Mouse (Mus musculus) kidney, postnatal 0 days (tissue): ENCODE results near the gene Tspan33. TPM values are rescaled to one million over a fixed set of nuclear protein-coding genes. Genes with fewer than 3 reads are reported as not detected.
"Not testable (repeated sequence)": the region's sequence is repeated elsewhere in the genome, so short reads cannot be mapped to it uniquely, and the experiment has no call there.

Experiments used
- ATAC-seq: fragments of 200-750 bp; cut with Nextera tagmentation; replicated peaks from 2 replicates; pipeline ENCODE4 v1.8.0; 2017; ENCODE audit warnings: low read depth, moderate number of reproducible peaks, moderate TSS enrichment, moderate library complexity; ENCODE audit not compliant: low FRiP score
- DNase-seq: peaks from one replicate; pipeline ENCODE4 v3.0.0-alpha.2; 2016; ENCODE audit warnings: low spot score
- H3K27ac ChIP-seq: fragments of 300-500 bp; sonication (generic); 2 replicates; pipeline ENCODE4 v1.5.1; 2014; ENCODE audit warnings: mild to moderate bottlenecking
- H3K27me3 ChIP-seq: fragments of 300-500 bp; sonication (generic); 2 replicates; pipeline ENCODE4 v1.6.1; 2014; ENCODE audit warnings: low read length, mixed read lengths; ENCODE audit not compliant: insufficient read depth
- H3K36me3 ChIP-seq: fragments of 300-500 bp; sonication (generic); 2 replicates; pipeline ENCODE4 v1.6.1; 2014; ENCODE audit warnings: low read length, mixed read lengths; ENCODE audit not compliant: insufficient read depth
- H3K4me1 ChIP-seq: fragments of 300-500 bp; sonication (generic); replicated peaks from 2 replicates; pipeline ENCODE4 v1.6.1; 2014; ENCODE audit warnings: antibody characterized with exemption, low read length, mixed read lengths; ENCODE audit not compliant: insufficient read depth
- H3K4me2 ChIP-seq: fragments of 300-500 bp; sonication (generic); 2 replicates; pipeline ENCODE4 v1.6.1; 2014; ENCODE audit warnings: mild to moderate bottlenecking, low read length, moderate library complexity, mixed read lengths
- H3K4me3 ChIP-seq: fragments of 300-500 bp; sonication (generic); replicated peaks from 2 replicates; pipeline ENCODE4 v1.5.1; 2014; ENCODE audit warnings: low read depth, low read length
- H3K9ac ChIP-seq: fragments of 300-500 bp; sonication (generic); 2 replicates; pipeline ENCODE4 v1.6.1; 2014; ENCODE audit warnings: low read depth, low read length
- H3K9me3 ChIP-seq: fragments of 300-500 bp; sonication (generic); replicated peaks from 2 replicates; pipeline ENCODE4 v1.6.1; 2016; ENCODE audit warnings: low read length, inconsistent platforms, mixed read lengths
- CTCF ChIP-seq: IDR thresholded peaks from 2 replicates; pipeline ENCODE4 v1.5.1; 2016; ENCODE audit warnings: antibody characterized with exemption, low read depth, mild to moderate bottlenecking, moderate library complexity
- WGBS: fragments of 180-500 bp; shearing (Covaris S2); extraction: QIAGEN DNeasy Blood & Tissue Kit; methylation state at CpG from one replicate; pipeline ENCODE4 v1.1.7; 2014; 5-methylcytosine and 5-hydroxymethylcytosine counted together
- polyA plus RNA-seq: library from polyadenylated mRNA; unstranded; fragments of >200 nt; fragmentation: Nextera tagmentation; extraction: Ambion mirVana; gene quantifications from 2 replicates; pipeline ENCODE4 v1.2.1, GENCODE M21; 2015

Tspan33 gene
- polyA plus RNA-seq, 1 experiment from 2014 or later = 25.2 TPM

- H3K36me3 ChIP-seq = no peaks in the 10 kb centered on the region
- ATAC-seq (peak; percentile 76), DNase-seq (peak; percentile 81)
- H3K4me3 ChIP-seq = no peak overlapping the region
- no peaks in the 10 kb centered on the region for H3K27me3 ChIP-seq
- no peak overlapping the region for H3K9ac ChIP-seq
- H3K4me1 ChIP-seq = 0 out of 2 replicates have a peak, but pooled peaks cover 4% of the 10 kb centered on the region
- no peak for TF ChIP-seq CTCF
- H3K4me2 ChIP-seq = no peak overlapping the region
- peak overlapping the region; percentile 83 for H3K27ac ChIP-seq
- WGBS = 47% methylated on average over 11 of the region's 11 CpGs
- H3K9me3 ChIP-seq = no peaks in the 10 kb centered on the region
These were observed 33.2 kb upstream of the Tspan33 start for GRCm38 (mm10) chr6:29660662-29661307.

- Histone ChIP-seq H3K4me1 (no peaks in the 10 kb centered on the region), H3K9me3 (no peaks in the 10 kb centered on the region), H3K27ac (no peak overlapping the region), H3K9ac (no peak overlapping the region), H3K27me3 (no peaks in the 10 kb centered on the region), H3K4me2 (no peak overlapping the region), H3K36me3 (no peaks in the 10 kb centered on the region), H3K4me3 (no peak overlapping the region)
- WGBS = 63% methylated on average over 6 of the region's 6 CpGs
- no peak for TF ChIP-seq CTCF
- ATAC-seq = no peak; the same call in 1 of the 2 replicates
- DNase-seq = no peak
These were observed 26.8 kb upstream of the Tspan33 start for GRCm38 (mm10) chr6:29667266-29667665.

- Histone ChIP-seq H3K4me1 (no peaks in the 10 kb centered on the region), H3K27ac (no peak overlapping the region), H3K9me3 (no peaks in the 10 kb centered on the region), H3K4me3 (no peak overlapping the region), H3K4me2 (no peak overlapping the region), H3K36me3 (no peaks in the 10 kb centered on the region), H3K27me3 (no peaks in the 10 kb centered on the region), H3K9ac (no peak overlapping the region)
- 22% methylated on average over 3 of the region's 3 CpGs for WGBS
- DNase-seq = no peak
- TF ChIP-seq CTCF = no peak
- ATAC-seq = no peak
These were observed 22.3 kb upstream of the Tspan33 start for GRCm38 (mm10) chr6:29671741-29672140.

- WGBS = 44% methylated on average over 12 of the region's 12 CpGs
- H3K27ac ChIP-seq = no peak overlapping the region
These were observed 21.2 kb upstream of the Tspan33 start for GRCm38 (mm10) chr6:29672563-29673411.

GRCm38 (mm10) chr6:29673739-29674138 is 20.3 kb upstream of the Tspan33 start:
- no peaks in the 10 kb centered on the region for H3K9me3 ChIP-seq
- DNase-seq = no peak
- H3K4me3 ChIP-seq = no peak overlapping the region
- H3K9ac ChIP-seq = no peak overlapping the region
- no peak for TF ChIP-seq CTCF
- WGBS = 44% methylated on average over 2 of the region's 2 CpGs
- H3K27ac ChIP-seq = no peak overlapping the region
- H3K4me2 ChIP-seq = no peak overlapping the region
- no peak for ATAC-seq
- no peaks in the 10 kb centered on the region for H3K27me3 ChIP-seq
- H3K36me3 ChIP-seq = no peaks in the 10 kb centered on the region
- no peaks in the 10 kb centered on the region for H3K4me1 ChIP-seq

More at GRCm38 (mm10) chr6:29672563-29673411, 21.2 kb upstream of the Tspan33 start:
- Histone ChIP-seq H3K4me3 (no peak overlapping the region), H3K9ac (no peak overlapping the region), H3K27me3 (no peaks in the 10 kb centered on the region), H3K4me2 (no peak overlapping the region), H3K4me1 (no peaks in the 10 kb centered on the region), H3K9me3 (no peaks in the 10 kb centered on the region), H3K36me3 (no peaks in the 10 kb centered on the region)
- no peak for TF ChIP-seq CTCF
- ATAC-seq (no peak), DNase-seq (no peak)

GRCm38 (mm10) chr6:29679947-29680550 is 14.0 kb upstream of the Tspan33 start:
- not testable (repeated sequence) for DNase-seq, H3K36me3 ChIP-seq, H3K9ac ChIP-seq, H3K4me2 ChIP-seq, H3K27me3 ChIP-seq, ATAC-seq, H3K4me3 ChIP-seq, H3K4me1 ChIP-seq, H3K27ac ChIP-seq, H3K9me3 ChIP-seq
- 86% methylated on average over 9 of the region's 10 CpGs for WGBS
